Mouse (Mus musculus) MEL (cell line): ENCODE measurements around the gene Angptl7. TPM values are rescaled to one million over a fixed set of nuclear protein-coding genes. Genes with fewer than 3 reads are reported as not detected.

ENCODE experiments used
- DNase-seq: peaks from one replicate; pipeline ENCODE4 v3.0.0; 2011; ENCODE audit warnings: low read depth, low spot score
- H3K27ac ChIP-seq: 2 replicates; pipeline ENCODE4 v1.5.1; 2012; ENCODE audit warnings: low read depth, mild to moderate bottlenecking, control low read depth, low read length, moderate library complexity; ENCODE audit not compliant: control insufficient read depth
- H3K27me3 ChIP-seq, 2 experiments: fragments of 150-350 bp in 1 of 2; sonication (generic) in 1 of 2; 2 replicates each; pipeline ENCODE4 v1.6.1; 2012; ENCODE audit warnings: low read length in 2 of 2, mild to moderate bottlenecking in 2 of 2, improper control_type of control experiment in 1 of 2, moderate library complexity in 1 of 2; ENCODE audit not compliant: insufficient read depth in 2 of 2, control insufficient read depth in 1 of 2
- H3K36me3 ChIP-seq, 2 experiments: 2 replicates each; pipeline ENCODE4 v1.6.1; 2012 to 2014; ENCODE audit warnings: low read length in 2 of 2, improper control_type of control experiment in 1 of 2, inconsistent platforms in 1 of 2, mild to moderate bottlenecking in 1 of 2; ENCODE audit not compliant: insufficient read depth in 2 of 2, control insufficient read depth in 1 of 2
- H3K4me1 ChIP-seq, 2 experiments: fragments of 150-350 bp in 1 of 2; sonication (generic) in 1 of 2; 2 replicates each; pipeline ENCODE4 v1.6.1; 2012; ENCODE audit warnings: low read length in 2 of 2, improper control_type of control experiment in 1 of 2, mild to moderate bottlenecking in 1 of 2; ENCODE audit not compliant: insufficient read depth in 2 of 2, control insufficient read depth in 1 of 2
- H3K4me3 ChIP-seq, 2 experiments: fragments of 150-350 bp in 1 of 2; sonication (generic) in 1 of 2; 2 replicates each; pipeline ENCODE4 v1.5.1; 2012; ENCODE audit warnings: low read depth in 2 of 2, low read length in 2 of 2, mild to moderate bottlenecking in 2 of 2, moderate library complexity in 2 of 2, control low read depth in 1 of 2, improper control_type of control experiment in 1 of 2; ENCODE audit not compliant: control insufficient read depth in 1 of 2, insufficient read depth in 1 of 2
- H3K79me2 ChIP-seq: 2 replicates; pipeline ENCODE4 v1.6.1; 2012; ENCODE audit warnings: mild to moderate bottlenecking, low read length, moderate library complexity; ENCODE audit not compliant: control insufficient read depth, poor library complexity, insufficient read depth
- H3K9ac ChIP-seq: 2 replicates; pipeline ENCODE4 v1.6.1; 2012; ENCODE audit warnings: low read depth, mild to moderate bottlenecking, control low read depth, low read length, moderate library complexity; ENCODE audit not compliant: control insufficient read depth, poor library complexity, severe bottlenecking
- H3K9me3 ChIP-seq: fragments of 150-350 bp; sonication (generic); replicated peaks from 2 replicates; pipeline ENCODE4 v1.6.1; 2012; ENCODE audit warnings: mild to moderate bottlenecking, low read length, improper control_type of control experiment, moderate library complexity; ENCODE audit not compliant: insufficient read depth
- BHLHE40 ChIP-seq: IDR thresholded peaks from 2 replicates; pipeline ENCODE4 v1.6.1; 2012; ENCODE audit warnings: low read depth, mild to moderate bottlenecking, inconsistent platforms, low read length, improper control_type of control experiment, borderline replicate concordance
- CHD2 ChIP-seq: IDR thresholded peaks from 2 replicates; pipeline ENCODE4 v1.6.1; 2011; ENCODE audit warnings: low read length, improper control_type of control experiment
- E2F4 ChIP-seq: IDR thresholded peaks from 2 replicates; pipeline ENCODE4 v1.6.1; 2011; ENCODE audit warnings: low read depth, low read length, improper control_type of control experiment, borderline replicate concordance
- EP300 ChIP-seq, 2 experiments: IDR thresholded peaks; 2 replicates each; pipeline ENCODE4 v1.6.1; 2011; ENCODE audit warnings: improper control_type of control experiment in 2 of 2, low read length in 2 of 2, low read depth in 1 of 2, mild to moderate bottlenecking in 1 of 2
- ETS1 ChIP-seq: IDR thresholded peaks from 2 replicates; pipeline ENCODE4 v1.6.1; 2012; ENCODE audit warnings: low read depth, mild to moderate bottlenecking, inconsistent platforms, low read length, improper control_type of control experiment, moderate library complexity
- GABPA ChIP-seq: IDR thresholded peaks from 2 replicates; pipeline ENCODE4 v1.6.1; 2012; ENCODE audit warnings: low read depth, mild to moderate bottlenecking, inconsistent platforms, low read length, improper control_type of control experiment, moderate library complexity
- HCFC1 ChIP-seq: IDR thresholded peaks from 2 replicates; pipeline ENCODE4 v1.6.1; 2012; ENCODE audit warnings: low read depth, mild to moderate bottlenecking, inconsistent platforms, low read length, improper control_type of control experiment, moderate library complexity
- MAFK ChIP-seq: IDR thresholded peaks from 2 replicates; pipeline ENCODE4 v1.6.1; 2011; ENCODE audit warnings: low read depth, mild to moderate bottlenecking, low read length, improper control_type of control experiment, borderline replicate concordance
- MAX ChIP-seq: IDR thresholded peaks from 2 replicates; pipeline ENCODE4 v1.6.1; 2011; ENCODE audit warnings: low read length, improper control_type of control experiment
- MAZ ChIP-seq: IDR thresholded peaks from 2 replicates; pipeline ENCODE4 v1.6.1; 2012; ENCODE audit warnings: low read depth, mild to moderate bottlenecking, inconsistent platforms, low read length, improper control_type of control experiment
- MYB ChIP-seq: IDR thresholded peaks from 2 replicates; pipeline ENCODE4 v1.6.1; 2011; ENCODE audit warnings: mild to moderate bottlenecking, low read depth, low read length, improper control_type of control experiment
- NELFE ChIP-seq: IDR thresholded peaks from 2 replicates; pipeline ENCODE4 v1.6.1; 2011; ENCODE audit warnings: low read depth, low read length, improper control_type of control experiment
- POLR2A ChIP-seq, 2 experiments: IDR thresholded peaks; 2 replicates each; pipeline ENCODE4 v1.6.1; 2011 to 2012; ENCODE audit warnings: low read length in 2 of 2, mild to moderate bottlenecking in 2 of 2, control low read depth in 1 of 2, improper control_type of control experiment in 1 of 2, low read depth in 1 of 2, moderate library complexity in 1 of 2; ENCODE audit not compliant: control insufficient read depth in 1 of 2, insufficient read depth in 1 of 2, poor library complexity in 1 of 2
- POLR2AphosphoS2 ChIP-seq: IDR thresholded peaks from 2 replicates; pipeline ENCODE4 v1.6.1; 2011; ENCODE audit warnings: low read length, improper control_type of control experiment
- POLR2AphosphoS5 ChIP-seq: IDR thresholded peaks from 2 replicates; pipeline ENCODE4 v1.6.1; 2012; ENCODE audit warnings: low read depth, borderline replicate concordance, mild to moderate bottlenecking, inconsistent platforms, low read length, moderate library complexity, mixed read lengths
- RAD21 ChIP-seq: IDR thresholded peaks from 2 replicates; pipeline ENCODE4 v1.6.1; 2011; ENCODE audit warnings: mild to moderate bottlenecking, low read depth, low read length, improper control_type of control experiment
- SIN3A ChIP-seq: IDR thresholded peaks from 2 replicates; pipeline ENCODE4 v1.6.1; 2012; ENCODE audit warnings: low read length, improper control_type of control experiment, inconsistent platforms
- SMC3 ChIP-seq: IDR thresholded peaks from 2 replicates; pipeline ENCODE4 v1.6.1; 2011; ENCODE audit warnings: low read depth, low read length, improper control_type of control experiment
- TAL1 ChIP-seq: IDR thresholded peaks from 2 replicates; pipeline ENCODE4 v1.6.1; 2012; ENCODE audit warnings: mild to moderate bottlenecking, inconsistent platforms, low read length, moderate library complexity, mixed read lengths
- UBTF ChIP-seq: IDR thresholded peaks from 2 replicates; pipeline ENCODE4 v1.6.1; 2012; ENCODE audit warnings: low read depth, mild to moderate bottlenecking, inconsistent platforms, low read length, improper control_type of control experiment, moderate library complexity, borderline replicate concordance; ENCODE audit not compliant: insufficient read depth
- USF2 ChIP-seq, 2 experiments: IDR thresholded peaks; 2 replicates each; pipeline ENCODE4 v1.6.1; 2011 to 2012; ENCODE audit warnings: improper control_type of control experiment in 2 of 2, low read length in 2 of 2, borderline replicate concordance in 1 of 2, inconsistent platforms in 1 of 2, low read depth in 1 of 2, mild to moderate bottlenecking in 1 of 2; ENCODE audit not compliant: insufficient read depth in 1 of 2
- ZKSCAN1 ChIP-seq: IDR thresholded peaks from 2 replicates; pipeline ENCODE4 v1.6.1; 2012; ENCODE audit warnings: low read depth, mild to moderate bottlenecking, inconsistent platforms, low read length, improper control_type of control experiment, moderate library complexity
- ZMIZ1 ChIP-seq: IDR thresholded peaks from 2 replicates; pipeline ENCODE4 v1.6.1; 2012; ENCODE audit warnings: low read depth, mild to moderate bottlenecking, inconsistent platforms, low read length, improper control_type of control experiment, moderate library complexity
- polyA plus RNA-seq, 2 experiments: library from polyadenylated mRNA; stranded (reverse) in 1 of 2; unstranded in 1 of 2; fragments of >175 nt in 1 of 2; fragments of >200 nt in 1 of 2; gene quantifications; 2 replicates each; pipeline versions ENCODE4 v1.2.1 to v1.2.4; 2012; ENCODE audit warnings: low replicate concordance in 2 of 2, low read depth in 1 of 2; ENCODE audit not compliant: insufficient read length in 2 of 2, insufficient read depth in 1 of 2, missing spikeins in 1 of 2
- total RNA-seq: library from RNA; depleted of rRNA; stranded (reverse); fragments of 300-350 nt; gene quantifications from 2 replicates; pipeline ENCODE4 v1.2.3, GENCODE M21; 2012

Gene Angptl7
- total and polyA plus RNA-seq, 3 experiments = not detected

DNA sequence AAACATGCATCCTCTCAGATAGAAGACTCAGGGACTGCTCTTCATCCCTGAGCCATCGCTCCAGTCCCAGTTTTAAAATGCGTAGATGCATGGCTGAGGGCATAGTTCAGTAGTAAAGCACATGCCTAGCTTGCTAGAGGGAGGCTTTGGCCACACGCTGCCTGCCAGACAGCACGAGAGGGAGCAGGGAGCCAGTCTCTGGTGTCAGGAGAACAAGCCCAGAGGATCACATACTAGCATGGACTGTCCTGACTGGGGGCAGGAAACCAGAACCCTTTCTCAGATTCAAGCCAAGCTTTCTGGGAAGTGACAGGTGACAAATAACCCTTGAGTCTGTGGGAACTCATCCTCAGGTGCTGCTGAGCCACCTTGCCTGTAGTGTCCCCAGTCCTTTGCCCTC, 11.1 kb upstream of the Angptl7 start:
- Histone ChIP-seq H3K9ac (no peak overlapping the region), H3K9me3 (no peaks in the 10 kb centered on the region), H3K27ac (no peak overlapping the region), H3K4me1 (no peaks in the 10 kb centered on the region), H3K4me3 (no peak overlapping the region), H3K79me2 (no peaks in the 10 kb centered on the region), H3K36me3 (peaks cover 0 to 5% of the 10 kb centered on the region in 2 experiments; a peak in 1 of 4 replicates), H3K27me3 (no peaks in the 10 kb centered on the region)
- no peak for DNase-seq
- TF ChIP-seq POLR2AphosphoS2 = no peak
- TF ChIP-seq UBTF = no peak
- no peak for TF ChIP-seq NELFE
- no peak for TF ChIP-seq SIN3A
- TF ChIP-seq MAZ = no peak
- no peak for TF ChIP-seq CHD2
- no peak for TF ChIP-seq E2F4
- no peak for TF ChIP-seq SMC3

DNA sequence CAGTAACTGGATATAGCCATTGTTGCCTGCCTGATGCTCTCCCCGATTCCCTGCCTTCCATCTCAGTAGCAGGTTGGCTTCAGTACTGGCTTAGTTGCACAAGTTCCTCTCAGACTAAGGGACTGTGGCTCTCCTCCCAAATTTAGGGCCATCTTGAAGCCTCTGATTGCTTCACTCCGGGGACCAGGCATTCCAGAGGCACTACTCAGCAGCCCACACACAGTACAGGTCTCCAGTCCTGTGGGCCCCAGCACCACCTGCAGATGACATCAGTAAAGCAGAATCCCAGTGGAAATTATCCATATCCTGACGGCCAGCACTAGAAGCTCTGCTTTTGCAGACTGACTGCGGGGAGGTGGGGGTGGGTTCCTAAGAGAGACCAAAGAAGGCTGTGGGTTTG, 10.4 kb upstream of the Angptl7 start:
- no peaks in the 10 kb centered on the region for H3K4me1 ChIP-seq
- H3K9me3 ChIP-seq = no peaks in the 10 kb centered on the region
- H3K4me3 ChIP-seq = no peak overlapping the region
- no peaks in the 10 kb centered on the region for H3K79me2 ChIP-seq
- TF ChIP-seq HCFC1 (no peak), MAFK (no peak), EP300 (IDR thresholded peaks at IDR 0.05; ENCODE audit: low read depth in 1 of 2, low read length in 2 of 2) (no peak), GABPA (no peak), ETS1 (no peak), ZKSCAN1 (no peak), RAD21 (no peak), USF2 (IDR thresholded peaks at IDR 0.05; ENCODE audit: borderline replicate concordance in 1 of 2, insufficient read depth in 1 of 2, low read depth in 1 of 2, low read length in 2 of 2) (no peak), ZMIZ1 (no peak), TAL1 (no peak), SIN3A (no peak), POLR2A (IDR thresholded peaks at IDR 0.05; ENCODE audit: control insufficient read depth in 1 of 2, insufficient read depth in 1 of 2, low read depth in 1 of 2, low read length in 2 of 2, poor library complexity in 1 of 2) (no peak), POLR2AphosphoS2 (no peak), BHLHE40 (no peak), POLR2AphosphoS5 (no peak), MYB (no peak), MAX (no peak)
- H3K27ac ChIP-seq = no peak overlapping the region
- no peaks in the 10 kb centered on the region for H3K27me3 ChIP-seq
- peaks cover 0 to 5% of the 10 kb centered on the region in 2 experiments; a peak in 1 of 4 replicates for H3K36me3 ChIP-seq
- H3K9ac ChIP-seq = no peak overlapping the region
- no peak for DNase-seq
